ENCODE assay signal across 8 mouse cellular contexts in the genomic region with DNA sequence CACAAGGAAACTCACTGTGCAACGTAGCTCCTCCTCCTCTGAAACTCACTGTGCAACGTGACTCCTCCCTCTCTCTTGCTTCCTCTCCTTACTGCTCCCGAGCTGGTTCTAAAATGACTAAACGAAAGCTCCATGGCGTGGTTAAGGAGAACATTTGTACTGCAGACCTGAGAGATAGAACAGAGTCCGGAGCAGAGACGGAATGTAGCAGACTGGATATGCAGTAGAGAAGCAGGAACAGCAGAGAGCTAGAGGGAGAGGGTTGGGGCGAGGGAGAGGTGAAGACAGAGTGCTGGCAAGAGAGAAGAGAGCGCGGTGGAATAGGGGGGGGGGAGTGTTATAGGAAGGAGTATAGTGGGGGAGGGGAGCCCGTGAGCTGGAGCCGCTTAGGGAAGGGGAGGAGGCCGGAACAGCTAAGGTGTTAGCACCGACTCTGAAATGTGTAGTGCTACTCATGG.
DNase-seq lines count a peak whose midpoint lies in the region; ATAC-seq and TF ChIP-seq lines count a peak whose summit lies in the region.

No protein-coding gene starts in this region.

- TF ChIP-seq RAD21 in CH12.LX (IDR thresholded peaks at IDR 0.05; ENCODE audit: low read depth, low read length), result no peak

- peak; percentile 61 for ATAC-seq in forebrain, embryonic 11.5 days (replicated peaks; ENCODE audit: low FRiP score)
- ATAC-seq in limb, embryonic 11.5 days (ENCODE audit: insufficient number of reproducible peaks, low FRiP score, low TSS enrichment, low read depth), result peak; percentile 51
- no peak for ATAC-seq in neural tube, embryonic 11.5 days (ENCODE audit: insufficient read depth, low FRiP score, low TSS enrichment)

- in situ Hi-C loops in CH12.LX (cut with MboI; ENCODE audit: low pct_ligation_motif_present, low pct_unique_long_range_greater_than_20kb, low sequenced_read_pairs), result no loop called here

- H3K9ac ChIP-seq in CH12.LX (ENCODE audit: insufficient read depth, low read depth), result no peak overlapping the region
- no peak overlapping the region for H3K9ac ChIP-seq in forebrain, embryonic 11.5 days (ENCODE audit: low read length)
- no peak overlapping the region for H3K9ac ChIP-seq in limb, embryonic 11.5 days (ENCODE audit: low read length)
- 0 out of 2 replicates have a peak overlapping the region, but pooled peaks have one; percentile 7 for H3K9ac ChIP-seq in neural tube, embryonic 11.5 days (ENCODE audit: low read length)

- TF ChIP-seq EP300 in CH12.LX (IDR thresholded peaks at IDR 0.05; ENCODE audit: low read length), result no peak

- H3K79me2 ChIP-seq in CH12.LX (replicated peaks; ENCODE audit: control insufficient read depth, extremely low read depth, insufficient read depth, poor library complexity, severe bottlenecking), result no peaks in the 10 kb centered on the region

- H3K27ac ChIP-seq in CH12.LX (ENCODE audit: insufficient read depth, low read depth), result no peak overlapping the region
- no peak overlapping the region for H3K27ac ChIP-seq in forebrain, embryonic 11.5 days (ENCODE audit: low read depth, low read length)
- H3K27ac ChIP-seq in limb, embryonic 11.5 days (replicated peaks; ENCODE audit: low read depth, low read length), result no peak overlapping the region
- no peak overlapping the region for H3K27ac ChIP-seq in neural tube, embryonic 11.5 days (ENCODE audit: low read depth, low read length)

- no peaks in the 10 kb centered on the region for H3K27me3 ChIP-seq in CH12.LX (replicated peaks)
- H3K27me3 ChIP-seq in forebrain, embryonic 11.5 days (ENCODE audit: control insufficient read depth, insufficient read depth, low read length), result no peaks in the 10 kb centered on the region
- H3K27me3 ChIP-seq in limb, embryonic 11.5 days (ENCODE audit: control insufficient read depth, insufficient read depth, low read length), result no peaks in the 10 kb centered on the region
- H3K27me3 ChIP-seq in neural tube, embryonic 11.5 days (ENCODE audit: control insufficient read depth, insufficient read depth, low read length), result no peaks in the 10 kb centered on the region

- no peak for TF ChIP-seq CTCF in CH12.LX (conservative IDR thresholded peaks at IDR 0.05 in 1 of 2, IDR thresholded peaks at IDR 0.05 in 1 of 2; ENCODE audit: low read depth in 2 of 2, low read length in 2 of 2)

- peaks cover 55% of the 10 kb centered on the region for H3K9me3 ChIP-seq in CH12.LX (replicated peaks; ENCODE audit: low read length)
- no peaks in the 10 kb centered on the region for H3K9me3 ChIP-seq in forebrain, embryonic 11.5 days (ENCODE audit: control insufficient read depth, low read length)
- no peaks in the 10 kb centered on the region for H3K9me3 ChIP-seq in limb, embryonic 11.5 days (ENCODE audit: control insufficient read depth, low read length)
- no peaks in the 10 kb centered on the region for H3K9me3 ChIP-seq in neural tube, embryonic 11.5 days (ENCODE audit: control insufficient read depth, low read length)

- no peak for TF ChIP-seq POLR2A in CH12.LX (IDR thresholded peaks at IDR 0.05; ENCODE audit: low read depth, low read length)

- 12% methylated on average over 14 of the region's 14 CpGs for WGBS in forebrain, embryonic 11.5 days
- 9% methylated on average over 14 of the region's 14 CpGs for WGBS in limb, embryonic 11.5 days
- WGBS in neural tube, embryonic 11.5 days, result 17% methylated on average over 14 of the region's 14 CpGs

- H3K4me2 ChIP-seq in CH12.LX (ENCODE audit: insufficient read depth, low read depth, poor library complexity, severe bottlenecking), result no peak overlapping the region
- peak overlapping the region; percentile 32; the same call in 1 of the 2 replicates for H3K4me2 ChIP-seq in forebrain, embryonic 11.5 days (ENCODE audit: low read depth, low read length, severe bottlenecking)
- peak overlapping the region; percentile 43 for H3K4me2 ChIP-seq in limb, embryonic 11.5 days (ENCODE audit: low read depth, severe bottlenecking)
- H3K4me2 ChIP-seq in neural tube, embryonic 11.5 days (ENCODE audit: low read depth), result peak overlapping the region; percentile 19; the same call in 1 of the 2 replicates

- H3K36me3 ChIP-seq in CH12.LX (replicated peaks in 1 of 2; ENCODE audit: control insufficient read depth in 1 of 2, insufficient read depth in 1 of 2, low read length in 1 of 2), result no peaks in the 10 kb centered on the region
- no peaks in the 10 kb centered on the region for H3K36me3 ChIP-seq in forebrain, embryonic 11.5 days (ENCODE audit: control insufficient read depth, insufficient read depth, low read length)
- H3K36me3 ChIP-seq in limb, embryonic 11.5 days (ENCODE audit: control insufficient read depth, insufficient read depth, low read length), result no peaks in the 10 kb centered on the region
- no peaks in the 10 kb centered on the region for H3K36me3 ChIP-seq in neural tube, embryonic 11.5 days (ENCODE audit: control insufficient read depth, insufficient read depth, low read length)

- peak; percentile 40 to 58 for DNase-seq in cerebellum, postnatal 25 days
- DNase-seq in cerebellum, adult 11 months, result no peak
- DNase-seq in CH12.LX (ENCODE audit: extremely low read depth), result peak; percentile 10
- DNase-seq in forebrain, embryonic 11.5 days (ENCODE audit: low spot score), result peak; percentile 65
- peak; percentile 60 for DNase-seq in limb, embryonic 11.5 days (ENCODE audit: low spot score)
- peak; percentile 39 for DNase-seq in neural tube, embryonic 11.5 days (ENCODE audit: low spot score)
- DNase-seq in c-Kit-positive CD71-positive TER-119-positive erythroid progenitor cells, embryonic 14.5 days (ENCODE audit: low spot score), result no peak
- DNase-seq in cerebellum, adult 9-10 months, result no peak

- H3K4me1 ChIP-seq in CH12.LX (ENCODE audit: control insufficient read depth in 1 of 2, insufficient read depth in 2 of 2), result no peaks in the 10 kb centered on the region
- H3K4me1 ChIP-seq in forebrain, embryonic 11.5 days (replicated peaks; ENCODE audit: control insufficient read depth, insufficient read depth, low read length), result no peaks in the 10 kb centered on the region
- no peaks in the 10 kb centered on the region for H3K4me1 ChIP-seq in limb, embryonic 11.5 days (ENCODE audit: control insufficient read depth, insufficient read depth, low read length)
- H3K4me1 ChIP-seq in neural tube, embryonic 11.5 days (ENCODE audit: control insufficient read depth, insufficient read depth, low read length), result no peaks in the 10 kb centered on the region

- dilution Hi-C loops in CH12.LX (cut with MboI; ENCODE audit: extremely low pct_ligation_motif_present, extremely low pct_unique_long_range_greater_than_20kb, low sequenced_read_pairs), result no loop called here

- H3K4me3 ChIP-seq in CH12.LX (replicated peaks in 1 of 3; ENCODE audit: low read depth in 2 of 3, low read length in 2 of 3, poor library complexity in 1 of 3), result no peak overlapping the region
- peak overlapping the region; percentile 14; the same call in 1 of the 2 replicates for H3K4me3 ChIP-seq in forebrain, embryonic 11.5 days (ENCODE audit: low read depth, low read length)
- H3K4me3 ChIP-seq in limb, embryonic 11.5 days (ENCODE audit: low read depth, low read length), result peak overlapping the region; percentile 20
- no peak overlapping the region for H3K4me3 ChIP-seq in neural tube, embryonic 11.5 days (ENCODE audit: low read depth, low read length)

TF ChIP-seq in CH12.LX, 34 proteins besides CTCF, POLR2A, EP300 and RAD21:
- no peak for TF ChIP-seq BHLHE40 (IDR thresholded peaks at IDR 0.05; ENCODE audit: low read depth, low read length)
- TF ChIP-seq ZC3H11A (IDR thresholded peaks at IDR 0.05; ENCODE audit: low read depth, low read length), result no peak
- TF ChIP-seq JUND (conservative IDR thresholded peaks at IDR 0.05; ENCODE audit: low read depth, low read length), result no peak
- no peak for TF ChIP-seq MYC (IDR thresholded peaks at IDR 0.05; ENCODE audit: low read depth, low read length)
- TF ChIP-seq HCFC1 (IDR thresholded peaks at IDR 0.05; ENCODE audit: low read depth, low read length), result no peak
- TF ChIP-seq SIN3A (IDR thresholded peaks at IDR 0.05; ENCODE audit: low read length), result no peak
- TF ChIP-seq MXI1 (IDR thresholded peaks at IDR 0.05; ENCODE audit: low read depth, low read length), result no peak
- no peak for TF ChIP-seq MAX (IDR thresholded peaks at IDR 0.05; ENCODE audit: low read length)
- TF ChIP-seq MAZ (IDR thresholded peaks at IDR 0.05; ENCODE audit: low read depth, low read length), result no peak
- TF ChIP-seq ZKSCAN1 (IDR thresholded peaks at IDR 0.05; ENCODE audit: borderline replicate concordance, low read depth, low read length), result no peak
- no peak for TF ChIP-seq NRF1 (IDR thresholded peaks at IDR 0.05; ENCODE audit: low read depth, low read length)
- no peak for TF ChIP-seq CHD1 (IDR thresholded peaks at IDR 0.05; ENCODE audit: low read depth, low read length)
- TF ChIP-seq ETS1 (conservative IDR thresholded peaks at IDR 0.05; ENCODE audit: low read depth, low read length), result no peak
- TF ChIP-seq USF1 (IDR thresholded peaks at IDR 0.05; ENCODE audit: low read depth, low read length), result no peak
- TF ChIP-seq TBP (conservative IDR thresholded peaks at IDR 0.05; ENCODE audit: low read depth, low read length), result no peak
- no peak for TF ChIP-seq GABPA (IDR thresholded peaks at IDR 0.05; ENCODE audit: insufficient replicate concordance, low read depth, low read length)
- no peak for TF ChIP-seq PAX5 (IDR thresholded peaks at IDR 0.05; ENCODE audit: low read length)

Comparison
In these comparisons a context has a peak if more than half of its experiments do, and no peak if none do; other contexts are left out.
1. DNase-seq: peak in cerebellum, postnatal 25 days (2 of 2), CH12.LX (single experiment), forebrain, embryonic 11.5 days (single experiment), limb, embryonic 11.5 days (single experiment) and neural tube, embryonic 11.5 days (single experiment); none in cerebellum, adult 11 months (single experiment), c-Kit-positive CD71-positive TER-119-positive erythroid progenitor cells, embryonic 14.5 days (single experiment) and cerebellum, adult 9-10 months (single experiment).
2. H3K4me3 ChIP-seq: peak in forebrain, embryonic 11.5 days (single experiment) and limb, embryonic 11.5 days (single experiment); none in CH12.LX (0 of 3) and neural tube, embryonic 11.5 days (single experiment).